Mouse (Mus musculus) T-helper 2 cell (primary cell): ENCODE measurements around the gene Ppp3ca.

Source experiments
- in situ Hi-C: fragments of 300-600 bp; cut with MboI, MseI; formaldehyde crosslinking; loops from one replicate; pipeline ENCODE4 v1.15.1; 2025; ENCODE audit warnings: high pct_unique_total_duplicates

Gene Ppp3ca

GRCm38 (mm10) chr3:136900986-136901385, 231.1 kb downstream of the Ppp3ca start:
- in situ Hi-C loops, result no loop called here

GRCm38 (mm10) chr3:136902776-136903175, 232.9 kb downstream of the Ppp3ca start:
- in situ Hi-C loops, result no loop called here

- in situ Hi-C loops, result loop anchor here (5.0 kb wide), 1 partner anchor 37 kb away; no protein-coding TSS in a partner anchor
Measured at GRCm38 (mm10) chr3:136905577-136905976, 235.7 kb downstream of the Ppp3ca start.

GRCm38 (mm10) chr3:136909534-136909933, 239.6 kb downstream of the Ppp3ca start:
- in situ Hi-C loops, result loop anchor here (5.0 kb wide), 1 partner anchor 33 kb away; no protein-coding TSS in a partner anchor

- in situ Hi-C loops, result no loop called here
Measured at GRCm38 (mm10) chr3:136911276-136911675, 241.4 kb downstream of the Ppp3ca start.

GRCm38 (mm10) chr3:136917080-136917479, 247.2 kb downstream of the Ppp3ca start:
- in situ Hi-C loops, result no loop called here

GRCm38 (mm10) chr3:136933071-136933470, 263.1 kb downstream of the Ppp3ca start:
- in situ Hi-C loops, result no loop called here

- in situ Hi-C loops, result loop anchor here (5.0 kb wide), 1 partner anchor 34 kb away; no protein-coding TSS in a partner anchor
Measured at GRCm38 (mm10) chr3:136940733-136941601, 271.0 kb downstream of the Ppp3ca start.

GRCm38 (mm10) chr3:136941602-136941926, 271.6 kb downstream of the Ppp3ca start:
- in situ Hi-C loops, result loop anchor here (5.0 kb wide), 1 partner anchor 34 kb away; no protein-coding TSS in a partner anchor

GRCm38 (mm10) chr3:136945550-136945949, 275.6 kb downstream of the Ppp3ca start:
- in situ Hi-C loops, result no loop called here

- in situ Hi-C loops, result no loop called here
Measured at GRCm38 (mm10) chr3:136946662-136947061, 276.7 kb downstream of the Ppp3ca start.

GRCm38 (mm10) chr3:136948142-136948541, 278.2 kb downstream of the Ppp3ca start:
- in situ Hi-C loops, result no loop called here

- in situ Hi-C loops, result no loop called here
Measured at GRCm38 (mm10) chr3:136951792-136952191, 281.9 kb downstream of the Ppp3ca start.

- in situ Hi-C loops, result no loop called here
Measured at GRCm38 (mm10) chr3:136952822-136953221, 282.9 kb downstream of the Ppp3ca start.

- in situ Hi-C loops, result no loop called here
Measured at GRCm38 (mm10) chr3:136955043-136955442, 285.1 kb downstream of the Ppp3ca start.

GRCm38 (mm10) chr3:136960314-136960713, 290.4 kb downstream of the Ppp3ca start:
- in situ Hi-C loops, result no loop called here

GRCm38 (mm10) chr3:136966786-136967185, 296.9 kb downstream of the Ppp3ca start:
- in situ Hi-C loops, result no loop called here

GRCm38 (mm10) chr3:136967510-136967909, 297.6 kb downstream of the Ppp3ca start:
- in situ Hi-C loops, result no loop called here

- in situ Hi-C loops, result no loop called here
Measured at GRCm38 (mm10) chr3:136969796-136970195, 299.9 kb downstream of the Ppp3ca start.

- in situ Hi-C loops, result no loop called here
Measured at GRCm38 (mm10) chr3:136977859-136978258, 307.9 kb downstream of the Ppp3ca start.

GRCm38 (mm10) chr3:136980915-136981588, 311.1 kb downstream of the Ppp3ca start:
- in situ Hi-C loops, result no loop called here

GRCm38 (mm10) chr3:136981589-136981924, 311.6 kb downstream of the Ppp3ca start:
- in situ Hi-C loops, result no loop called here

- in situ Hi-C loops, result no loop called here
Measured at GRCm38 (mm10) chr3:136982021-136982420, 312.1 kb downstream of the Ppp3ca start.
